Mouse (Mus musculus) forebrain, embryonic 13.5 days (tissue): ENCODE data around the gene Gm20388. TPM values are rescaled to one million over a fixed set of nuclear protein-coding genes. Genes with fewer than 3 reads are reported as not detected.

ENCODE experiments used
- ATAC-seq: fragments of 200-750 bp; cut with Nextera tagmentation; 2 replicates; pipeline ENCODE4 v1.8.0; 2017
- H3K27ac ChIP-seq: fragments of 300-500 bp; sonication (generic); 2 replicates; pipeline ENCODE4 v1.5.1; 2015; ENCODE audit warnings: inconsistent platforms, mild to moderate bottlenecking, moderate library complexity
- H3K27me3 ChIP-seq: fragments of 300-500 bp; sonication (generic); 2 replicates; pipeline ENCODE4 v1.6.1; 2015; ENCODE audit warnings: mild to moderate bottlenecking, inconsistent platforms
- H3K36me3 ChIP-seq: fragments of 300-500 bp; sonication (generic); 2 replicates; pipeline ENCODE4 v1.6.1; 2015; ENCODE audit warnings: mild to moderate bottlenecking, inconsistent platforms; ENCODE audit not compliant: poor library complexity, severe bottlenecking
- H3K4me1 ChIP-seq: fragments of 300-500 bp; sonication (generic); 2 replicates; pipeline ENCODE4 v1.6.1; 2015; ENCODE audit warnings: inconsistent platforms
- H3K4me2 ChIP-seq: fragments of 300-500 bp; sonication (generic); 2 replicates; pipeline ENCODE4 v1.6.1; 2015; ENCODE audit warnings: inconsistent platforms, mild to moderate bottlenecking, moderate library complexity
- H3K4me3 ChIP-seq: fragments of 300-500 bp; sonication (generic); 2 replicates; pipeline ENCODE4 v1.5.1; 2015; ENCODE audit warnings: mild to moderate bottlenecking, inconsistent platforms
- H3K9ac ChIP-seq: fragments of 300-500 bp; sonication (generic); 2 replicates; pipeline ENCODE4 v1.6.1; 2015; ENCODE audit warnings: mild to moderate bottlenecking, inconsistent platforms
- H3K9me3 ChIP-seq: fragments of 300-500 bp; sonication (generic); replicated peaks from 2 replicates; pipeline ENCODE4 v1.6.1; 2016; ENCODE audit warnings: inconsistent platforms
- whole genome bisulfite sequencing: fragments of 180-500 bp; shearing (Covaris S2); methylation state at CpG from one replicate; pipeline ENCODE4 v1.1.7; 2015; 5-methylcytosine and 5-hydroxymethylcytosine counted together
- polyA plus RNA-seq: library from polyadenylated mRNA; unstranded; fragments of >200 nt; fragmentation: Nextera tagmentation; extraction: Ambion mirVana; gene quantifications from 2 replicates; pipeline ENCODE4 v1.2.1, GENCODE M21; 2015

Gene Gm20388
- polyA plus RNA-seq, 1 experiment from 2014 or later = 5.6 TPM

GRCm38 (mm10) chr8:122955195-122955594, 3044.6 kb downstream of the Gm20388 start:
- H3K4me3 ChIP-seq = no peak overlapping the region
- ATAC-seq = no peak
- no peaks in the 10 kb centered on the region for H3K9me3 ChIP-seq
- no peak overlapping the region for H3K9ac ChIP-seq
- H3K27ac ChIP-seq = no peak overlapping the region
- no peaks in the 10 kb centered on the region for H3K27me3 ChIP-seq
- no peak overlapping the region for H3K4me2 ChIP-seq
- peaks cover 23% of the 10 kb centered on the region for H3K4me1 ChIP-seq
- no peaks in the 10 kb centered on the region for H3K36me3 ChIP-seq

- Histone ChIP-seq H3K27ac (peak overlapping the region; percentile 27; the same call in 1 of the 2 replicates), H3K9ac (no peak overlapping the region), H3K36me3 (no peaks in the 10 kb centered on the region), H3K27me3 (no peaks in the 10 kb centered on the region), H3K4me1 (peaks cover 23% of the 10 kb centered on the region), H3K4me3 (no peak overlapping the region), H3K9me3 (no peaks in the 10 kb centered on the region), H3K4me2 (no peak overlapping the region)
- 89% methylated on average over 3 of the region's 3 CpGs for WGBS
- no peak for ATAC-seq
Measured at GRCm38 (mm10) chr8:122955997-122956396, 3045.4 kb downstream of the Gm20388 start.

- 92% methylated on average over 5 of the region's 5 CpGs for WGBS
- Histone ChIP-seq H3K4me3 (no peak overlapping the region), H3K9ac (no peak overlapping the region), H3K27ac (no peak overlapping the region), H3K4me1 (peaks cover 27% of the 10 kb centered on the region), H3K27me3 (no peaks in the 10 kb centered on the region), H3K4me2 (no peak overlapping the region), H3K36me3 (no peaks in the 10 kb centered on the region; the same call in 1 of the 2 replicates), H3K9me3 (no peaks in the 10 kb centered on the region)
- ATAC-seq = no peak
Measured at GRCm38 (mm10) chr8:122960323-122960722, 3049.7 kb downstream of the Gm20388 start.

- no peak for ATAC-seq
- H3K9ac ChIP-seq = no peak overlapping the region
- H3K4me1 ChIP-seq = peaks cover 22% of the 10 kb centered on the region
- WGBS = 28% methylated on average over 1 of the region's 1 CpGs
- no peaks in the 10 kb centered on the region for H3K27me3 ChIP-seq
- H3K36me3 ChIP-seq = no peaks in the 10 kb centered on the region; the same call in 1 of the 2 replicates
- no peak overlapping the region for H3K4me3 ChIP-seq
- no peak overlapping the region for H3K4me2 ChIP-seq
- H3K9me3 ChIP-seq = no peaks in the 10 kb centered on the region
- no peak overlapping the region for H3K27ac ChIP-seq
Measured at GRCm38 (mm10) chr8:122960932-122961331, 3050.3 kb downstream of the Gm20388 start.

- H3K27ac ChIP-seq = no peak overlapping the region
- H3K36me3 ChIP-seq = no peaks in the 10 kb centered on the region; the same call in none of the 2 replicates
- no peak overlapping the region for H3K4me2 ChIP-seq
- H3K27me3 ChIP-seq = no peaks in the 10 kb centered on the region
- H3K4me1 ChIP-seq = peaks cover 21% of the 10 kb centered on the region
- no peaks in the 10 kb centered on the region for H3K9me3 ChIP-seq
- WGBS = 89% methylated on average over 2 of the region's 2 CpGs
- H3K4me3 ChIP-seq = no peak overlapping the region
- H3K9ac ChIP-seq = no peak overlapping the region
- no peak for ATAC-seq
Measured at GRCm38 (mm10) chr8:122961458-122961857, 3050.8 kb downstream of the Gm20388 start.

- Histone ChIP-seq H3K4me2 (no peak overlapping the region), H3K4me1 (peaks cover 17% of the 10 kb centered on the region), H3K9ac (no peak overlapping the region), H3K4me3 (no peak overlapping the region), H3K27me3 (no peaks in the 10 kb centered on the region), H3K9me3 (no peaks in the 10 kb centered on the region), H3K36me3 (no peaks in the 10 kb centered on the region; the same call in none of the 2 replicates), H3K27ac (no peak overlapping the region)
- WGBS = 58% methylated on average over 5 of the region's 5 CpGs
- no peak for ATAC-seq
Measured at GRCm38 (mm10) chr8:122962046-122962445, 3051.4 kb downstream of the Gm20388 start.

GRCm38 (mm10) chr8:122966638-122967037, 3056.0 kb downstream of the Gm20388 start:
- H3K4me1 ChIP-seq = peaks cover 4% of the 10 kb centered on the region; the same call in 1 of the 2 replicates
- no peaks in the 10 kb centered on the region for H3K9me3 ChIP-seq
- H3K9ac ChIP-seq = no peak overlapping the region
- H3K27me3 ChIP-seq = no peaks in the 10 kb centered on the region
- H3K4me2 ChIP-seq = no peak overlapping the region
- H3K4me3 ChIP-seq = no peak overlapping the region
- ATAC-seq = no peak
- no peak overlapping the region for H3K27ac ChIP-seq
- WGBS = 87% methylated on average over 3 of the region's 3 CpGs
- H3K36me3 ChIP-seq = peaks cover 12% of the 10 kb centered on the region

- no peak overlapping the region for H3K27ac ChIP-seq
- H3K4me1 ChIP-seq = no peaks in the 10 kb centered on the region
- H3K36me3 ChIP-seq = peaks cover 12% of the 10 kb centered on the region
- ATAC-seq = no peak
- no peak overlapping the region for H3K4me2 ChIP-seq
- WGBS = 95% methylated on average over 3 of the region's 3 CpGs
- H3K4me3 ChIP-seq = no peak overlapping the region
- no peak overlapping the region for H3K9ac ChIP-seq
- H3K9me3 ChIP-seq = no peaks in the 10 kb centered on the region
- no peaks in the 10 kb centered on the region for H3K27me3 ChIP-seq
Measured at GRCm38 (mm10) chr8:122968145-122968544, 3057.5 kb downstream of the Gm20388 start.

GRCm38 (mm10) chr8:122969964-122970620, 3059.5 kb downstream of the Gm20388 start:
- Histone ChIP-seq H3K9me3 (no peaks in the 10 kb centered on the region), H3K27me3 (no peaks in the 10 kb centered on the region)
- no peak for ATAC-seq

GRCm38 (mm10) chr8:122976046-122976445, 3065.4 kb downstream of the Gm20388 start:
- no peaks in the 10 kb centered on the region; the same call in 1 of the 2 replicates for H3K36me3 ChIP-seq
- 0 out of 2 replicates have a peak, but pooled peaks cover 4% of the 10 kb centered on the region for H3K4me1 ChIP-seq
- WGBS = 95% methylated on average over 4 of the region's 4 CpGs
- no peak overlapping the region for H3K4me2 ChIP-seq
- no peak overlapping the region for H3K4me3 ChIP-seq
- H3K9me3 ChIP-seq = no peaks in the 10 kb centered on the region
- no peak overlapping the region for H3K9ac ChIP-seq
- no peak for ATAC-seq
- H3K27ac ChIP-seq = no peak overlapping the region
- no peaks in the 10 kb centered on the region for H3K27me3 ChIP-seq

More at GRCm38 (mm10) chr8:122969964-122970620, 3059.5 kb downstream of the Gm20388 start:
- Histone ChIP-seq H3K4me2 (no peak overlapping the region), H3K4me1 (no peaks in the 10 kb centered on the region), H3K9ac (no peak overlapping the region), H3K36me3 (peaks cover 12% of the 10 kb centered on the region), H3K4me3 (no peak overlapping the region), H3K27ac (no peak overlapping the region)
- WGBS = 96% methylated on average over 3 of the region's 3 CpGs

GRCm38 (mm10) chr8:122979424-122979823, 3068.8 kb downstream of the Gm20388 start:
- ATAC-seq = no peak
- Histone ChIP-seq H3K27me3 (no peaks in the 10 kb centered on the region), H3K36me3 (no peaks in the 10 kb centered on the region), H3K4me1 (0 out of 2 replicates have a peak, but pooled peaks cover 4% of the 10 kb centered on the region), H3K4me2 (no peak overlapping the region), H3K27ac (no peak overlapping the region), H3K9ac (no peak overlapping the region), H3K4me3 (no peak overlapping the region), H3K9me3 (no peaks in the 10 kb centered on the region)
- 97% methylated on average over 3 of the region's 3 CpGs for WGBS

GRCm38 (mm10) chr8:122979865-122980509, 3069.3 kb downstream of the Gm20388 start:
- Histone ChIP-seq H3K4me2 (no peak overlapping the region), H3K27ac (no peak overlapping the region), H3K4me3 (no peak overlapping the region), H3K9ac (no peak overlapping the region), H3K4me1 (0 out of 2 replicates have a peak, but pooled peaks cover 4% of the 10 kb centered on the region), H3K9me3 (no peaks in the 10 kb centered on the region), H3K36me3 (no peaks in the 10 kb centered on the region), H3K27me3 (no peaks in the 10 kb centered on the region)
- no peak for ATAC-seq
- WGBS = 79% methylated on average over 10 of the region's 10 CpGs
